Mouse (Mus musculus): ENCODE results near the gene Cog2.

Cog2 gene

DNA sequence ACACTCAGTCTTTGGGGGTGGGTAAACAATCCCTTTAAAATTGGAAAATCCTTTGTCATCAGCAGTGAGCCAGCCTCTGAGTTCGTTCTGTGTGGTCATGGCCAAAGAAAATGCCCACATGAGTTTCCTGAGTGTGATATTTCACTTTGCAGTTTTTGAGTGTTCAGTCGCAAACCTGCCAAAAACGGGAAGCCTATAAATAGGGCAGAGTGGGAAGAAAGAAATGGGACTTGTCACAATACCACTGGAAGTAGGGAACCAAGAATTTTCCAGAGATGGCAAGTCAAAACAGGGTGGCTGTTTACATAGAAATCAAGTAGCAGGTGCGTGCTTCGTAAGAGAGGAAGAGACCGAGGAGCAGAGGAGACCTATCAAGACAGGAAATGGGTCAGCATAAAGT lies 4.0 kb upstream of the Cog2 start:
- no peak for DNase-seq (ENCODE audit: inconsistent ontology term)

DNA sequence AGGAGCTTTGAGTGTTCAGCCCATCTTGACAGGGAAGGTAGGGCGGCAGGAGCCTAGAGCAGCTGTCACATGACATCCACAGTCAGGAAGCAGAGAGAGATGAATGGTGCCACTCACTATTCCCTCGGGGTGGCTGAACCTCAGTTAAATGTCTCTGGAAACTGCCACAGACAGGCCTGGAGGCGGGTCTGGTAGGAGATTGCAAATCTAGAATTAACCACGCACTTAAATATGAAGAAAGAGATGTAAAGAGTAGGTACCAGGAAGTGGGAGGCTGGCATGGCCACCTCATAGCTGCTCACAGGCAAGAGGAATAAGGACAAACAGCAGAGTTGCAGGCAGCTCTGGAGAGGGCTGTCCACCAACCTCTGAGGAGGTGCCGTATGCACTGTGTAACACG lies 3.4 kb upstream of the Cog2 start:
- no peak for DNase-seq (ENCODE audit: inconsistent ontology term)

DNA sequence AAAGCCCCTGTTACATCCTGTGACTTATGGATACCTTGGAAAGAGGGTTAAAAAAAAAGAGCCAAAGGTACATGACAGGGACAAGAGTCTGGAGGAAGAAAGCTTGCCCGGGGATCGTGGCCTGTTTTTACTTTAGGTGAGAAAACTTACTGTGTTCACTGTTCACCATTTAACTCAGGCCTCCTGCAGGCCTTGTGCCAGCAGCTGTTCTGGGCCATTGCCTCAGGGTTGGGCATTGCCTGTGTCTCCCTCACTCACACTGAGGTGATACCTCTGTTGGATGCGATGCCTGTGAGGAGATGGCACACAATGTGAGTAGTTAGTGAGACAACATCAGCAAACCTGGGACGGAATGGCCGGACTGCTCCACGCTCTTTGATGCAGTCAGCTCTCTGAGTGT lies 1.4 kb downstream of the Cog2 start:
- DNase-seq (ENCODE audit: inconsistent ontology term), result no peak

DNA sequence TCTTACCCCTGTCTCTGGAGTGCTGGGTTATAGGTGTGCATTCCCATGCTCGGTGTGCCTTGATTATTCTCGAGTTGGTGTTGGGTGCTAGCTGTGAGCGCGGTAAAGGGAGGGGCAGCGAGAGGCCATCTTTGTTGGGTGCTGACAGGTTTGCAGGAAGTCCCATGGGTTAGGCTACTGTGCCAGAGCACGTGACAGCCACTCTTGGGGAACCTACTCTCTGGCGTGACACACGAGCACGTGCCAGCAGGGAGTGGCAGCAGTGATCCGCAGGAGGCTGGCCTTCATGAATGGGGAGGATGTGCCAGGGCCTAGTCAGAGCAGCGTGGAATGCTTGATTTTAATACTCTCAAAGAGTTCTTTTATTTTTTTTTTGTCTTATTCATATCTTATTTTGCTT lies 5.7 kb downstream of the Cog2 start:
- no peak for DNase-seq (ENCODE audit: inconsistent ontology term)

DNA sequence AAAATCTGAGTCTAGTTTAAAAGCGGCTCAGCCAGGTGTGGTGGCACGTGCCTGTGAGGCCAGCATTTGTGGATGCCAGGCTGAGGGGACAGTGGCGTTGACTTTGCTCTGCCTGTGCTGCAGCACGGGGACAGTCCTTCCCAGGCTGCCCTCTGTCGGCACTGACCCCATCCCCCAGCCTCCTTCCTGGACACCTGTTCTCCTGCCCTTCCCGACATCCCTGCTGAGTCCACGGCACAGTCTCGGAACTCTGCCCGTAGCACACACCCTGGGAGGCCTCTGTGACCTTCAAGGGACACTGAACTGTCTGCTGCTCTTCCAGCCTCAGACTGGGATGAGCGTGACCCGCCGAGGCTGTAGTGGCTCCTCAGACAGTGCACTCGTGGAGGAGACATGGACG lies 9.5 kb downstream of the Cog2 start:
- no peak for DNase-seq (ENCODE audit: inconsistent ontology term)

DNA sequence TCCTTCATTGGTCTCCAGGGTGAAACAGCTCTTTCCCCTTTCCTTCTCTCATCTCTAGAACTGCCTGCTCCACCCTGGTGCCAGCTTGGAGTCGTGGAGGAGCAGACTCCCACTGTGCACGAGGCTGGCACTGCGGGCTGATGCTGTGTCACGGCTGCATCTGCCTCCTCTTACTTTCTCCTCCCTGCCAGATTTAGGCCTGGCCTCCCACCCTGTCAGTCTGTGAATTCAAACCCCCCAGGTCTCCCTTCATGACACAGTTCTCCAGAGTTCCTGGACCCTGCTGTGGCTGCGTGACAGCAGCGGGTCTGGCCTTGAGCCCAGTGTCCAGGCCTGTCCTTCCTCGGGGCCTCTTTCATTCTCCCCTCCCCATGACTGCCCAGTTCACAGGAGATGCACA lies 10.0 kb downstream of the Cog2 start:
- no peak for DNase-seq (ENCODE audit: inconsistent ontology term)

DNA sequence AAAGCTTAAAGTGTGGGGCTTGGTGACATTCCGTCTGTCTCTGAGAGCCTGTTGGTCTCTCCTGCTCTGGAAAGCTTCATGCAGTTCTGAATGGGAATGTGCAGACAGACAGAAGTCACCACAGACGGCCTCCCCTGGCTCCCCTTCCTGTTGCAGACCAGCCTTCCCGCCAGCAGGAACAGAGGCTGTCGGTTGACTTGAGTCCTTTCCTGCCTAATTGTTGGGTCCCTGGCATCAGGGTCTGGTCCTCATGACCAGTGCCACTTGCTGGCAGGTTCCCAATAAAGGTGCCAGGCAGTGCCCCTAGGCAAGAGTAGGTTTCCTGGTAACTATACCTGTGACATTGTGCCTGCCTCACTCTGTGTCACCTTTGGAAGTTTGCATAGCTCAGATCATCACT lies 10.4 kb downstream of the Cog2 start:
- DNase-seq (ENCODE audit: inconsistent ontology term), result no peak

DNA sequence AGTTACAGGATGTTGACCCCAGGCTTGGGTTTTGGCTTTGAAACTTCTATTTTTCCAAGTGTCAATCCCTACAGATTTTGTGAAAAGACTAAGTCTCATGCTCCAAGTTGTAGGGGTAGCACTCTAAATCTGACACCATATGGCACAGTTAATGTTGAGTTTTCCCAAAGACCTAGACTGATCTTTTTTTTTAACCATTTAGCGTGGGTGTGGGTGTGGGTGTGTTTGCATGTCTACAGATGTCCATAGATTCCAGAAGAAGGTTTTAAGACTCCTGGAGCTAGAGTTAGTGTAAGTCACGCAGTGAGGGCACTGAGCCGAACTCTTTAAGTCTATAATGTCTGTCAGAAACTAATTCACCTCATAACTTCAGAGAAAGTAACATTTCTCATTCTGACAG lies 12.1 kb downstream of the Cog2 start:
- DNase-seq (ENCODE audit: inconsistent ontology term), result no peak

DNA sequence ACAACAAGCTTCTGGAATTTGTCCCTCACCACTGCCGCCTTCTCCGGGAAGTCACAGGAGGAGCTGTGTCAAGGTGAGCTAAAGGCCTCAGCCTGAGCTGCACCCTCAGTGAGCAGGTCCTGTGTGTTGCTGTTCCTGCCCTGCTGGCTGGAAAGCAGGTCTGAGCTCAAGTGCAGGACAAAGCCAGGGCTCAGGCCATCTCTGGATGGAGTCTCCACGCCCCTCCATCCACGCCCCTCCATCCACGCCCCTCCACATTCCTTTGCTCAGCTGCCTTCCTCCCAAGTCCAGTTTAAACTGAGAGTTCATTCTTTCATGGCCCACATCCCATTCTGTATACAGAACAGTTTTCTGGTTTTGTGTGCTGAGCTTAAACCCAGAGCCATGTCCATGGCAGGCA lies 14.9 kb downstream of the Cog2 start:
- no peak for DNase-seq (ENCODE audit: inconsistent ontology term)

DNA sequence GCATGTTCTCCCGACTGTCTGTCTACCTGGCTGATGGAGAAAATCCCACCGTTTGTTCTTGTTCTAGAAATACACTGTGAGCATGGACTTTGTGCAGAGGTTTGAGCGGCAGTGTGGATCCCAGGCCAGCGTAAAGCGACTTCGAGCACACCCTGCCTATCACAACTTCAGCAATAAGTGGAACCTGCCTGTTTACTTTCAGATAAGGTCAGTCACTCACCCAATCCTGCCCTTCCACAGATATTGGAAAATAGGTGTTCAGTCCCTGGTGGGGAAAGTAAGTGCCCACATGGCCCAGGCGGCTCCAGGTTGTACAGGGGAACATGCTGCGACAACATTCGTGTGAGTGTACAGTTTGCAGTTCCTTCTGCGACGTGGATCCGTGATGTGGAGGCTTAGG lies 20.3 kb downstream of the Cog2 start:
- DNase-seq (ENCODE audit: inconsistent ontology term), result no peak

DNA sequence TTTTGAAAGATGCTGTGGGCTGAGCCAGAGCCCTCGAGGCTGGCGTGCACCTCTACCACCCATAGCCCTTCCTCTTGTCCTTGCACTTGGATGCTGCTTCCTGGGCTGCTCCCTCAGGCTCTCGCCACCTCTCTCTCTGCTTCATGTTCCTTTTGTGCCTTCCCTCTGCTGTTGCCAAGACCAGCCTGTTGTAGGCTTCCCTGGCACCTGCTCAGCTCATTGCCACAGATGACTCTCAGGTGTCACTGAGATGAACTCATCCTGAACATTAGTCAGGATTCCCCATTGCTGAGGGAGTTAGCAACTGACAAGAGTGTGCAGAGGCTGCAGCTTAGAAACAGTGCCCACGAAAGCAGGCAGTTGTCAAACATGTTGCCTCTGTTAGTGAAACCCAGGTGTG lies 21.4 kb downstream of the Cog2 start:
- no peak for DNase-seq (ENCODE audit: inconsistent ontology term)

DNA sequence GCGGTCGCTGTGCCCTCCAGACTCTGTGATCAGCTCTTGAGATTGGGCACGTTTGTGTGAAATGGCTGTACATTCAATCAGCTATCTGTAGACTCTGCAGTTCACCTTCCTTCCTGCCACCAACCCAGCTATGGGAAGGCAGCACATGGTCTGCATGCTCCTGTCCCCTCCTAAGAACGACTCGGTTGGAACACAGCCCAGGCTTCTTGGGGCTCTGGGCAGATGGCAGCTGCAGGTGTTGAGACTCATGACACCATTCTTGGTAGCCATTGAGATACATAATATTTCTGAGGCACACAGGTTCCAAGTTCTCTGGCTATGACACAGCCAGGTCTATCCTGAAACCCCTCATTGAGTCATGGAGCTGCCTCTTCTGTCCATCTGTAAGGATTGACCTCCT lies 22.7 kb downstream of the Cog2 start:
- DNase-seq (ENCODE audit: inconsistent ontology term), result no peak

DNA sequence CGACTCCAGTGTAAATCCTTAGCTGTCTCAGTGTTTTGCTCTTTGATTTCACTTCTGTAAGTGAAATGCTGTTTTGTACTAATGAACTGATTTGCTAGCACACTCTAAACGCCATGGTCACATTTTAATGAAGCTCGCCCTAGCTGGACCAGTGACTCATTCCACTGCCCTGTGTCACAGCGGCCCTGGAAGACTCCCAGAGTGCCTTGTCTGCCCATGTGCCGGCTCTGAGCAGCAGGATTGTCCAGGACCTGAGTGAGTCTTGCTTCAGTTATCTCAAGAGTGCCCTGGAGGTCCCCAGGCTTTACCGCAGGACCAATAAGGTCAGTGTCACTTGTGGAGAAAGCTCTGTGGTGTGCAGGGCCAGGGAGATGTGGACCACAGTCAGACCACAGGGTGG lies 25.8 kb downstream of the Cog2 start:
- peak; percentile 54 for DNase-seq (ENCODE audit: inconsistent ontology term)

DNA sequence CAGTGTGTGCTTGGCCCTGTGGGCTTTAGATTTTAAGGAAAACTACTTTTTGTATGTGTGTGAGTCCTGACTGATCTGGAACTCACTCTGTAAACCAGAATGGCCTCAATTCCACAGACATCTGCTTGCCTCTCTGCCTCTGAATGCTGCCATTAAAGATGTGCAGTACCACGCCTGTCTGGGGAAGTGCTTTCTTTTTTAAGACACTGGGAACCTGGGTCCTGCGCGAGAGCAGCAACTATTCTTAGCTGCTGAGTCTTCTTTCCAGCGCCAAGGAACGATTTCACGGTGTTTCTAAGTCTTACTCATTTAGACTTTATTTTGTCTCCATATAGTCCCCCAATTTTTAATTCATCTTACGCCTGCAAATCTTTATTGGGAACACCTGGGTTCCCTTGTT lies 26.2 kb downstream of the Cog2 start:
- DNase-seq (ENCODE audit: inconsistent ontology term), result no peak

DNA sequence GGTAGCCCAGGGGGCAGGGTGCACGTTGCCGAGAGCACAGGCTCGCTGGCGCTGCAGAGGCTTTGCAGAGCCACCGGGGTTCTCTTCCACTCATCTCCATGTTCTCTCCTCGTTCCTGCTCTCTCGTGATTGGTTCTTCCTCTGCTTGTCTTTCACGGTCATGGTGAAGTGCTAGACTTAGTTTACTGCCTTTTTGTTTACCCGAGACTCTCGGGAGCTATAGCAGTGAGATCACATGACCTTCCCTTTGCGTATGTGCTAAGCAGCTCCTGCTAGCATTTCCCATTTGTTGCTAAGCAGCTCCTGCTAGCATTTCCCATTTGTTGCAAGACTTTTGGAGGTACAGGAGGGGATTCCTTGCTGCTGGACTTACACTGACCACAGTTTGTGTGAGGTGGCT lies 26.7 kb downstream of the Cog2 start:
- DNase-seq (ENCODE audit: inconsistent ontology term), result no peak

DNA sequence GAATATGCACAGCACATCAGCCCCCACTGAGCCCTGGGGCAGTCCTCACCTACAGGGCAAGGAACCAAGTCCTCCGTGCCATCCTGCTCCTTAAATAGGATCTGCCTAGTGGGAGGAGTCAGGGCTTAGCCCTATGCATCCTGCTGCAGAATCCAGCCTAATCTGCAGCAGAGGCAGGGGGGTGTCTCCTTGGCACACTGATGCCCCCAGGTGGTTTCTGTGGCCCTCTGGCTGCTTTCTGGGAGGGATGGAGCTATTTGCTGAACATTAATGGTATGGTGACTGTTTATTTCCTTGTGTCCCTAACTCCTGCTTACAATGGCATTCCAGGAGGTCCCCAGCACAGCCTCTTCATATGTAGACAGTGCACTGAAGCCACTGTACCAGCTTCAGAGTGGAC lies 27.6 kb downstream of the Cog2 start:
- no peak for DNase-seq (ENCODE audit: inconsistent ontology term)

DNA sequence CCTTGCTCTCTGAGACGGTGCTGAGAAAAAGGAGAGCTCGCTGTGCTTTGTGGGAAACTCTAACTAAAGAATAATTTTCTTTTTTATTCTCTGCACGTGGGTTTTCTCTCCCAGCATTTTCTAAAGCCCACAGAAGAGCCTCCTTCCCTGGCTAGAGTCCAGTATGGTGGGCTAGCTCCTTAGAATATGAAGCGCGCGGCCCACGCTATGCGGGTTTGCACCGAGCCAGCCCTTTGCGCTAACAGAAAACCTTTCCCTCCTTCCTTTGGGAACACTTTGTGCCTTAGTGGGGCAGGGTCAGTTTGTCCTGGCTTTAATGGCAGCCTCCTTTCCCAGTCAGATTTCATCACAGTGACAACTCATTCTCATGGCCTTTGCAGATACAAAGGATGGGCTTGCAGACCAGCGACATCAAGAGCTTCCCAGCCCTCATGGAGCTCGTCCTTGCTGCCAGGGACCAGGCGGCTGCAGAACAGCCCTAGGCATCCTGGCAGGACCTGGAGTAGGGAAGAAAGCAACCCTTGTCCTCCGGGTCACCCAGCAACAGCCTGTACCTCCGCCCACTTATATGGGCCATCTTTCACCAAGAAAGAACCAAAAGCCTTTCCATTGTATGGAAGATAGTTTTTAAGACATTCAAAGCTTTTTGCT lies 30.6 kb downstream of the Cog2 start:
- DNase-seq (ENCODE audit: inconsistent ontology term), result no peak

DNA sequence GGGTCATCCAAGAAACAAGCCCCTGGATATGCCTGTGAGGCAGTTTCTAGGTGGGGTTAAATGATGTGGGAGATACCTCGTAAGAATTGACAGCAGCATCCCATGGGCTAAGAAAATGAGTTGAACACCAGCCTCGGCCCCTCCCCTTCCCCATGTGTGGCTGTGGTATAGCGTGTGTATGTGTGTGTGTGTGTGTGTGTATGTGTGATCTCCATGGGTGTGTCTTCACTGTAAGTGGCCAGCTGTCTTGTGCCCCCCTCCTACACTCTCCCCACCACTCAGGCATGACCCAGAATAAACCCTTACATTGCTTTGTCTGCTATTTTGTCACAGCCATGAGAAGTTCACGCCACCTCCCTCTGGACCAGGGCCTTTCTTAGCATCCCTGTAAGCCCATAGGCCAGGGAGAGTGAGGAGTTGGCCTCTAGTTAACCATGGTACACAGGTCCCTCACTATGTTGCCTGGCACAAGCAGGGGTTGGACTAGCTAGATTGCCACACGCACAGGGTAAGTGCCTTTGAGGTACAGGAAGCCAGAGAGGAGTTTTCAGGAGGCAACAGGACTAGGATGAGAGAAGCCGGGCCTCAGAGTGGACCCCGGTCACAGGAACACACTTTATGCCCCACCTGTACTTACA lies 34.7 kb downstream of the Cog2 start:
- no peak for DNase-seq (ENCODE audit: inconsistent ontology term)

DNA sequence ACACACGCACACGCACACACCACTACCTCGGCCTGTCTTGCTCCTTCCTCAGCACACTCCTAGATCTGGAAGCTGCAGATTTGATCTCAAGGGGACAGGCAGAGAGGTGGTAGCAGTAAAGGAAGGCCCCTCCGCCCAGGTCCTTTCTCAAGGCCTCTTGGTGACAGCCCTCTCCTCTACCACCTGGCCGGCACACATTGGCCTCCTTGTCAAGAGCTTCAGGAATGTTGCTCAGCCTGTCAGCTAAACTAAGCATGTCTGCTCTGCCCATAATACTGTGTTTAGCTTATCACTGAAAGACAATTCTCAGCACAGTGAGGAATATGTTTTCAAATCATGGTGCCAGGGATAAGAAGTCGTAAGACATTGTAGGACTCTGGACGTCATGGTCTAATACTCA lies 35.6 kb downstream of the Cog2 start:
- DNase-seq (ENCODE audit: inconsistent ontology term), result no peak

DNA sequence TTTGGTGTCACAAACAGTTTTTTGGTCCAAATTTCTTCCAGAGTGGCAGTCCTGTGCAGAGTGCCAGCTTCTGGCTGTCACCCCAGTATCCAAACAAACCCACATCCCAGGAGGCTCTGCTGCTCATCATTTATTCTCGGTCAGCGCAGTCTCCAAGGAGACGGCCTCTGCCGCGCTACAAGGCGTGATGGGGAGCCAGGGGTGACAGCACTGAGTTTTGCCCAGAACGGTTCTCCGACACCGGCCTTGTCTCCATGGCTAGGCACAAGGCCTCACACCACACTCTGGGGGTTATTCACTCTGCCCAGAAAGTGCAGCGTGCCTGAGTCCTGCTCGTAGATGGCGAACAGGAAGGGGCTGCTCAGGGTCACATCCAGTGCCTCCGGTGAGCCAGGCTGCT lies 36.1 kb downstream of the Cog2 start:
- peak; percentile 27 for DNase-seq (ENCODE audit: inconsistent ontology term)

DNA sequence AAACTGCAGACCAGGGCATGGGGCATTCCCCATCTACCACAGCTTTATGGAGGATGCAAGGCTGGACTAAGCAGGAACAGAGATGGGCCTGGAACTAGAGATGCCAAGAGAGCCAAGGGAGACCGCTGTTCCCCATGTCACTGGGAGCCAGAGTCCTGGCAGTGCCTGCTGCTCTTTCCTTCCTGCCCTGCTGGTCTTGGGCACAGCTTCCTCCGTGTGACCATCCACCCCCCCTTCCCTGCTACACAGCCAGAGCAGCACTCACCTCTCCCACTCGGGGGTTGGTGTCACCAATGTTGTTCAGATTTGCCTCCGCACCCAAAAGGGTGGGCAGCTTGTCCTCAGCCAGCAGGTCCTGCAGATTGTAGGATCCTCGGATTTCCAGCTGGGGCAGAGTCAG lies 36.9 kb downstream of the Cog2 start:
- DNase-seq (ENCODE audit: inconsistent ontology term), result no peak

DNA sequence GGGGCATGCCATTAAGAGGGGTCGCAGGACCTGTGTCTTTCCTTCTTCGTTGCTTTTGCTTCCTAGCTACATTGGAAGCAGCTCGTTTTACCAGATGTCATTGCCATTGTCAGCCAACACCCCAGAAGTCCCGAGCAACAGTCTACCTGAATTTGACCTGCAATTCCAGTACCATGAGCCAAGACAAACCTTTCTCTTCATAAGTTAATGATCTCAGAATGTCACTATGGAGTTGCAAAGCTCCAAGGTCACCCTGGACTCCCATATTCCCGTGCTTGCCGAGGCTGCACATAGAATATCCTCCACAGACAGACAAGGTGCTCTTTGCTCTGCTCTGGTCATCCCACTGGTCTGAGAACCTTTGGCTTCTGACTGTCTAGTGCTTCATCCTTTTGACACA lies 46.6 kb downstream of the Cog2 start:
- DNase-seq (ENCODE audit: inconsistent ontology term), result no peak

DNA sequence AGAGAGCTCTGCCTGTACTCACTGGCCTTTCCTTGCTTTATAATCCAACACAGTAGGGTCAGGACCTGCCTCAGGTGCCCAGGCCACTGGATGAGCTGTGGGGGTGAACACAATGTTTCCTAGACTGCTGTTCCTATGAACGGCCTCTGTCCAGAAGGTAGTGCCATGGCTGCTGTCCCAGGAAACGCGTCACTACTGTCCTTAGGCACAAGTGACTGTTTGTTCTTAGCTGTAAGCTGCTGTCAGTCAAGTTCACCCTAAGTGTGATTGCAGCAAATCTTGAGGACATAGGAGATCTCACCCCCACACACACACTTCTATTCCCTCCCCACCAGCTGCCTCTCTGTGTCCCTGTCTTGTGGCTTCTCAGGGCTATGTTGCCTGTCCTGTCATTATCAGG lies 47.0 kb downstream of the Cog2 start:
- DNase-seq (ENCODE audit: inconsistent ontology term), result no peak

DNA sequence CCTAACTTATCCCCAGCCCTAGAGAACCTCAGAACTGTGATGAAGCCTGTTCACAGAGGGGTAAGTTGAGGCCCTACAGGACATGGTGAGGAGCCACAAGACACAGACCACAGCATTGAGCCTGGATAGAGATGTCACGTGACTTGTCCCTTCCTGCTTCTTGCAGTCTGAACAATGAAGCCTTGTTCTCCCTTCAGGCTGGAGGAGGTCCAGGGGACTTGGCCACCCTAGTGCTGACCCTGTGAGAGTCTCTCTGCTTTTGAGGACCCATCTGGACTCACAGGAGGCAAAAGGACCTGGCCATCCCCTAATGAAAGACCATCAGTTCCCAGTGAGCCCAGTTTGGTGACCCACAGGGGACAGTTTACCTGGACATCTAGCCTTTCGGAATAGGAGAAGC lies 48.5 kb downstream of the Cog2 start:
- DNase-seq (ENCODE audit: inconsistent ontology term), result peak; percentile 77

All from Muller cell, postnatal 12 days (primary cell).